Mouse (Mus musculus): ENCODE measurements at regions not wholly inside any gene's neighbourhood (a gene's known extent, or its start where the extent isn't known, plus 50 kb on each side); places are given as distances from the start of the nearest gene placed in this dataset.

DNA sequence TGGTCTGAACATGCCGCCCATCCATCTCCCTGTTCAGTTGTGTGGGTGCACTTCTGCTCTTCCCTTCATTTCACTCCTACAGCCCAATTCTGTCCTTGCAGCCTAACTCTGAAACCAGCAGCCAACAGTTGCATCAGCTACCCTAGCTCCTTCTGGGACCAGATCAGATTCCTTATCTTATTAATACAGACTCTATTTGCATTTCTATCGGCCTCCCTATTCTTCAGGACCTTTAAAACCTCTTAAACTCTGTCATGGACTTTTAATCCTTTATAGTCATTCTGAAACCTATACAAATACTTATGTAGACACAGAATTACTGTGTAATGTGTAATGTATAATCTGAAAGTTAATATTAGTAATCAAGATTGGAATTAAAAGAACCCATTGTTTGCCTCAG lies 195.9 kb upstream of the Thbs1 start:
- no peak overlapping the region for H3K9ac ChIP-seq (replicated peaks; ENCODE audit: low read length)
- no peaks in the 10 kb centered on the region for H3K27me3 ChIP-seq (ENCODE audit: control insufficient read depth, insufficient read depth, low read length)
- WGBS, result 73% methylated on average over 2 of the region's 2 CpGs
- DNase-seq (no peak), ATAC-seq (ENCODE audit: low FRiP score, low TSS enrichment) (no peak)
- H3K36me3 ChIP-seq (ENCODE audit: control insufficient read depth, insufficient read depth, low read length), result no peaks in the 10 kb centered on the region
- H3K27ac ChIP-seq (replicated peaks; ENCODE audit: low read depth, low read length), result no peak overlapping the region
- no peaks in the 10 kb centered on the region for H3K9me3 ChIP-seq (ENCODE audit: control insufficient read depth, low read length)
- no peak overlapping the region for H3K4me3 ChIP-seq (replicated peaks; ENCODE audit: low read depth, low read length)
- H3K4me2 ChIP-seq (ENCODE audit: low read length), result no peak overlapping the region
- H3K4me1 ChIP-seq (ENCODE audit: control insufficient read depth, insufficient read depth, low read length), result no peaks in the 10 kb centered on the region

DNA sequence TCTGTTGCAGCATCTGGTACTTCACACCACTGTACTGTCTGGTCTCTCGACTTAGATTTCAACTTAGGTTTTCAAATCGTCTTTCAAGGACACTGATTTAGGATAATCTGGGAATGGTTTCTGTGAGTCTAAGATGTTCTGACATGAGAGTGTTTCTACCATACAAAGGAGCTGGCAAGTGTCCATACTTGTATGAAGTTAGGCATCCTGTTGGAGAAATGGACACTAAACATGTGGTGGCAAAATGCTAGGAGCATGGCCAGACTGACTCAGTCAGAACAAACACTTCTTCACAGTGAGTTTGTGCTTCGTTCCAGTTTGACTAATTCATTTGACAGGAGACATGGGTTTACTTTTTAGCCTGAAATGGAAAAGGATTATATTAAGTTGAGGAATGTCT lies 194.5 kb upstream of the Thbs1 start:
- Histone ChIP-seq H3K9me3 (ENCODE audit: control insufficient read depth, low read length) (no peaks in the 10 kb centered on the region), H3K9ac (replicated peaks; ENCODE audit: low read length) (no peak overlapping the region), H3K27ac (replicated peaks; ENCODE audit: low read depth, low read length) (no peak overlapping the region), H3K27me3 (ENCODE audit: control insufficient read depth, insufficient read depth, low read length) (no peaks in the 10 kb centered on the region), H3K4me1 (ENCODE audit: control insufficient read depth, insufficient read depth, low read length) (no peaks in the 10 kb centered on the region), H3K4me3 (replicated peaks; ENCODE audit: low read depth, low read length) (no peak overlapping the region), H3K36me3 (ENCODE audit: control insufficient read depth, insufficient read depth, low read length) (no peaks in the 10 kb centered on the region), H3K4me2 (ENCODE audit: low read length) (no peak overlapping the region)
- DNase-seq (no peak), ATAC-seq (ENCODE audit: low FRiP score, low TSS enrichment) (no peak)
- 79% methylated on average over 3 of the region's 3 CpGs for WGBS

DNA sequence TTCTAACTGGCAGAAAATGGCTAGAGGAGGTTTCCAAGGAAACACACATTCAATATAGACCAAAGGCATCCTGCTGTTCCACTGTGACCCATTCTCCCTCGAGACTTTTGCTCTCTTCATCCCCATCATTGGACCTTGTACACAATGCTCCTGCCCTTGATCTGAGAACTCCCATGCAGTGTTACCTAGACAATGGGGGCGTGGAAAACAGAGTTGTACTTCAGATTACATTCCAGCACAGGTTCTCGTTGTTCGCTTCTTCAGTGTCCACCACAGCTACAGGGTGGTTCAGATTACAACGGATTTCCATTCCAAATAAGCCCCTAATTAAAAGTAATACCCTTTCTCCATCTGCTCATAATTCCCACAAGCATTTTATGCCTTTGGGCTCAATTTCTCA lies 186.8 kb upstream of the Thbs1 start:
- ATAC-seq (ENCODE audit: low FRiP score, low TSS enrichment) (no peak), DNase-seq (no peak)
- Histone ChIP-seq H3K27me3 (ENCODE audit: control insufficient read depth, insufficient read depth, low read length) (no peaks in the 10 kb centered on the region), H3K9ac (replicated peaks; ENCODE audit: low read length) (no peak overlapping the region), H3K4me3 (replicated peaks; ENCODE audit: low read depth, low read length) (no peak overlapping the region), H3K4me2 (ENCODE audit: low read length) (no peak overlapping the region), H3K4me1 (ENCODE audit: control insufficient read depth, insufficient read depth, low read length) (no peaks in the 10 kb centered on the region), H3K9me3 (ENCODE audit: control insufficient read depth, low read length) (no peaks in the 10 kb centered on the region), H3K36me3 (ENCODE audit: control insufficient read depth, insufficient read depth, low read length) (no peaks in the 10 kb centered on the region), H3K27ac (replicated peaks; ENCODE audit: low read depth, low read length) (no peak overlapping the region)
- 14% methylated on average over 5 of the region's 5 CpGs for WGBS

DNA sequence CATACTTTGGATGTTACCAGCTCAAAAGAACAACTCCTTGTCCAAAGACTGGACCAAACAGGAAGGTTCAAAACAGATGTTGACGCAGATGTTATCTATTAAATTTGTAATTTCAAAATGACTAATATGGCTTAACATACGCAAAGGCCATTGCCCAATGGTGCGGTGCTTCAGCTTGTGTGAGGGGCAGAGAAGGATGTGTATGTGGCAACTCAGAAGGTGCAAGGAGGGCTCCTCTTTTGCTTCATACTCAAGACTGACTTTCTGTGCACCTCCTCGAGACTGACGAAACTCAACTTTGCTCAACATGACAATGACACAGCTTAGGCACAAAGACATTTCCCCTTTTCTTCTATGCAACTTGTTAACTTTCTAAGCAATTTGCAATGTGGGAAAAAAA lies 186.3 kb upstream of the Thbs1 start:
- WGBS, result 93% methylated on average over 5 of the region's 5 CpGs
- Histone ChIP-seq H3K27ac (replicated peaks; ENCODE audit: low read depth, low read length) (no peak overlapping the region), H3K9ac (replicated peaks; ENCODE audit: low read length) (no peak overlapping the region), H3K36me3 (ENCODE audit: control insufficient read depth, insufficient read depth, low read length) (no peaks in the 10 kb centered on the region), H3K4me1 (ENCODE audit: control insufficient read depth, insufficient read depth, low read length) (no peaks in the 10 kb centered on the region), H3K27me3 (ENCODE audit: control insufficient read depth, insufficient read depth, low read length) (no peaks in the 10 kb centered on the region), H3K4me2 (ENCODE audit: low read length) (no peak overlapping the region), H3K9me3 (ENCODE audit: control insufficient read depth, low read length) (no peaks in the 10 kb centered on the region), H3K4me3 (replicated peaks; ENCODE audit: low read depth, low read length) (no peak overlapping the region)
- no peak for DNase-seq
- no peak for ATAC-seq (ENCODE audit: low FRiP score, low TSS enrichment)

DNA sequence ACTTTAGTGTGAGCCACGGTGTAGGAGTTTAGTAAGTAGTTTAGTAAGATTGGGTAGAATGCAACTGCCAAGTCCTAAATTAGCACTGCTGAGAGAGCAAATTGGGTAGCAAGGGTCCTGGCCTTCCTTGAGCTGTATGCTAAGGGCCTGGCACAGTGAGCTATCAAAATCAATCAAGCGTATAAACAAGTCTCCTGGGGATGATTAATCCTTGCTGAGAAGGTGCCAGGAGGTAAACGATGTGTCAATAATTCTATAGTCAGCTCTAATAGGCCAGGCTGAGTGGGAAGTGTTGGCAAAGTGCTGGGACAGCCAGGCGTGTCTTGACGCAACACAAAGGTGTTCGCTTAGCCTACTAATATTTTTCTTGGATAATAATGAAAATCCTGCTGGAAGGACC lies 183.6 kb upstream of the Thbs1 start:
- no peaks in the 10 kb centered on the region for H3K27me3 ChIP-seq (ENCODE audit: control insufficient read depth, insufficient read depth, low read length)
- no peaks in the 10 kb centered on the region for H3K36me3 ChIP-seq (ENCODE audit: control insufficient read depth, insufficient read depth, low read length)
- no peak overlapping the region for H3K27ac ChIP-seq (replicated peaks; ENCODE audit: low read depth, low read length)
- no peak overlapping the region for H3K4me3 ChIP-seq (replicated peaks; ENCODE audit: low read depth, low read length)
- H3K9me3 ChIP-seq (ENCODE audit: control insufficient read depth, low read length), result no peaks in the 10 kb centered on the region
- 67% methylated on average over 6 of the region's 6 CpGs for WGBS
- no peak overlapping the region for H3K9ac ChIP-seq (replicated peaks; ENCODE audit: low read length)
- no peak overlapping the region for H3K4me2 ChIP-seq (ENCODE audit: low read length)
- ATAC-seq (ENCODE audit: low FRiP score, low TSS enrichment), result no peak
- no peaks in the 10 kb centered on the region for H3K4me1 ChIP-seq (ENCODE audit: control insufficient read depth, insufficient read depth, low read length)
- DNase-seq, result peak; percentile 18

DNA sequence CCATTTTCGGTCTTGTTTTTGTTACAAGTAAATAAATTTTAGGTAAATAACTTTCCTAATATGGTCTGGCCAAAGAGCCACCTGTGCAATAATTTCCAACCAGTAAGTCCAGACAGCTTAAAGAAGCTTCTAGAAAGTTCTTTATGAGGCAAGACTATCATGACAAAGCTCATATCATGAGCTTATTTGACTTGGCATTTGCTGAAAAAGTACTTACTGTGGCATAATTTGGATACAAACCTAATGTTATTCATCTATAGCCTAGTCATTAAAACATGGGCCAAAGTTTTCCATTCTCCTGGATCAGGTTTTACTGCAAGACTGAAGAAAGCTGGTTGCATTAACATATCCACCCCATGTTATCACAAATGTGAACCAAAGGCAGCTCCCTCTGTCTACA lies 182.1 kb upstream of the Thbs1 start:
- Histone ChIP-seq H3K27me3 (ENCODE audit: control insufficient read depth, insufficient read depth, low read length) (no peaks in the 10 kb centered on the region), H3K36me3 (ENCODE audit: control insufficient read depth, insufficient read depth, low read length) (no peaks in the 10 kb centered on the region), H3K9me3 (ENCODE audit: control insufficient read depth, low read length) (no peaks in the 10 kb centered on the region), H3K9ac (replicated peaks; ENCODE audit: low read length) (no peak overlapping the region), H3K4me1 (ENCODE audit: control insufficient read depth, insufficient read depth, low read length) (no peaks in the 10 kb centered on the region), H3K4me3 (replicated peaks; ENCODE audit: low read depth, low read length) (no peak overlapping the region), H3K4me2 (ENCODE audit: low read length) (no peak overlapping the region), H3K27ac (replicated peaks; ENCODE audit: low read depth, low read length) (no peak overlapping the region)
- no peak for DNase-seq
- WGBS, result 93% methylated on average over 1 of the region's 1 CpGs
- ATAC-seq (ENCODE audit: low FRiP score, low TSS enrichment), result no peak

DNA sequence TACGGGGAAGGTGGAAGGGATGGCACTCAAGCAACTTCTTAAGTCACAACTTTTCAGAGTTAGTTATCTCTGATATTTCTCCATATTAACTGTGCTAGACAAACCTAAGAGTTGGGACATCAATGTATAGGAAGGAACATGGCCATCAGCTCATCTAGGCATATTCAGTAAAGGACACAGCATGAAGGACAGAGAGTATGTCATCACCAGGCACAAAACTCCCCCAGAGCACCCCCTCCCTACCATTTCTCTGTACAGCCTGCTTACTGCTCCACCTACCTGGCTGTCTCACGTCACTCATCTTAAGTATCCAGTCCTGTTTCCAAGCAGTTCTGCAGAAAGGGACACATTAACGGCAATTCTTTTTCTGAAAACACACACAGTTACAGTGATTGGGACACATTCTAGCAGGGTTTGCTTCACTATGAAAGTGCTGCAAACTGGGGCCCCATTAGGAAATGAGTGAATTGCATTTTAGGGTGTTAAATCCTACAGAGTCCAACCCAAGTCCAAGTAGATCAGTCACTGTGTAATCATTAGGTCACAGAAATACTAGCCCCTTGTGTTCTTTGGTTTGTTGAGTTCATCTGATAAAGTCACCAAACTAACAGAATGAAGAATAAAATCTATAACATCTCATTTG lies 180.7 kb upstream of the Thbs1 start:
- 88% methylated on average over 3 of the region's 3 CpGs for WGBS
- Histone ChIP-seq H3K36me3 (ENCODE audit: control insufficient read depth, insufficient read depth, low read length) (no peaks in the 10 kb centered on the region), H3K9me3 (ENCODE audit: control insufficient read depth, low read length) (no peaks in the 10 kb centered on the region), H3K4me2 (ENCODE audit: low read length) (no peak overlapping the region), H3K4me3 (replicated peaks; ENCODE audit: low read depth, low read length) (no peak overlapping the region), H3K27me3 (ENCODE audit: control insufficient read depth, insufficient read depth, low read length) (no peaks in the 10 kb centered on the region), H3K27ac (replicated peaks; ENCODE audit: low read depth, low read length) (no peak overlapping the region), H3K9ac (replicated peaks; ENCODE audit: low read length) (no peak overlapping the region), H3K4me1 (ENCODE audit: control insufficient read depth, insufficient read depth, low read length) (no peaks in the 10 kb centered on the region)
- DNase-seq (no peak), ATAC-seq (ENCODE audit: low FRiP score, low TSS enrichment) (no peak)

DNA sequence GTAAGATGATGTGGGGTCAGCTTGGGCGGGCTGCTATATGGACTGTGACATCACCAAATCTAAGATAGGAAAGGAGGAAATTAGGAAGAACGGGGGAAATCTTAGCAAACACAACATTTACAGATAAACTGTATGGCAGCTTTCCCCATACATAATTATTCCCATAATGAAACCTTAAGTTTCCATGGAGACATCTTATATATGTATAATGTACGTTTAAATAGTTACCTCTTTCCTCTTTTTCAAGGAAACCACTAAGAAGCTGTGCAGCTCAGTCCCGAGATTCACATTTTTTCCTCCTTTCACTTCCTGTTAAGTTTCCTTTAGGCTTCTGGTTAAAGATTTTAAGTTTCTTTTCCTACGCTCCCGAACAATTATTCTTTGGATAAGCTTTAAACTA lies 175.1 kb upstream of the Thbs1 start:
- Histone ChIP-seq H3K9ac (replicated peaks; ENCODE audit: low read length) (no peak overlapping the region), H3K4me3 (replicated peaks; ENCODE audit: low read depth, low read length) (no peak overlapping the region), H3K27ac (replicated peaks; ENCODE audit: low read depth, low read length) (no peak overlapping the region), H3K9me3 (ENCODE audit: control insufficient read depth, low read length) (no peaks in the 10 kb centered on the region), H3K4me2 (ENCODE audit: low read length) (no peak overlapping the region), H3K36me3 (ENCODE audit: control insufficient read depth, insufficient read depth, low read length) (no peaks in the 10 kb centered on the region), H3K27me3 (ENCODE audit: control insufficient read depth, insufficient read depth, low read length) (no peaks in the 10 kb centered on the region), H3K4me1 (ENCODE audit: control insufficient read depth, insufficient read depth, low read length) (no peaks in the 10 kb centered on the region)
- ATAC-seq (ENCODE audit: low FRiP score, low TSS enrichment) (no peak), DNase-seq (no peak)
- WGBS, result 89% methylated on average over 6 of the region's 6 CpGs

DNA sequence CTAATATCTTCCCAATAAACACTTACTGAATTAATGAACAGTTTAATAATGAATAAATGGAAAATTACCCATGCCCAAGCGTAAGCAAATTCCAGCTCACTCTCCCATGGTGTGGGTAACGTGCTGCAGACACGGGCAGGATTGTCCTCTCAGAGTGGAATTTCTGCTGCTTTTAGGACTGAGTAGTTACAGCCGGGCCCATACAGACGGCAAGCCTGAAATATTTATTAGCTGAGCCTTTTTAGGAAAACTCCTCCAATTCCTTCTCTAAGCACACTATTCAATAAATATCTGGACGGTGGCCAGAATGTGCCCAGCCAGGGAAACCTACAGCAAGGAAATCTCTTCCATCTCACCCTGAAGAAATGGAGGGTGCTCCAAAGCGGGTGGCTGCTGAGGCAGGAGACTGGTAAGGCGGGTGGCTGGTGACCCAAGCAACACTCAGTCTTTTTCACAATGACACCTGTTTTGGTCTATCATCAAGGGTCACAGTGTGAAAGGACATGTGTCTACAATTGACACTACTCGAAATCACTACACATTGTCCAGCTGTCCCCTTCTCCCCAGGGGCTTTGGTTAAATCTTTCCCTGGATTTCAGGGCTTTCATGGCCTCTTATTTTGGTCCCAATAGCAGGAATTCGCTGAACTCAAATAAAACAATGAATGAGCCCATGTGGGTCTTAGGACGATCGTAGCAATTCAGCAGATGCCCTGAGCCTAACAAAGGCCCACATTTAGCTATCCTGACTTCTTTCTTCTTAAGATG lies 173.2 kb upstream of the Thbs1 start:
- no peaks in the 10 kb centered on the region for H3K9me3 ChIP-seq (ENCODE audit: control insufficient read depth, low read length)
- 9% methylated on average over 12 of the region's 12 CpGs for WGBS
- no peak overlapping the region for H3K9ac ChIP-seq (replicated peaks; ENCODE audit: low read length)
- H3K36me3 ChIP-seq (ENCODE audit: control insufficient read depth, insufficient read depth, low read length), result no peaks in the 10 kb centered on the region
- peak; percentile 64; the same call in 1 of the 2 replicates for ATAC-seq (ENCODE audit: low FRiP score, low TSS enrichment)
- no peak overlapping the region for H3K4me2 ChIP-seq (ENCODE audit: low read length)
- peak; percentile 48 for DNase-seq
- no peak overlapping the region for H3K4me3 ChIP-seq (replicated peaks; ENCODE audit: low read depth, low read length)
- H3K4me1 ChIP-seq (ENCODE audit: control insufficient read depth, insufficient read depth, low read length), result no peaks in the 10 kb centered on the region
- no peaks in the 10 kb centered on the region for H3K27me3 ChIP-seq (ENCODE audit: control insufficient read depth, insufficient read depth, low read length)
- H3K27ac ChIP-seq (replicated peaks; ENCODE audit: low read depth, low read length), result no peak overlapping the region

Data from midbrain, embryonic 14.5 days (tissue).